In genomic region chr5:146844945-146845365, GRCm38 (mm10) we compare ENCODE assay signal across 8 mouse cellular contexts. TPM values are rescaled to one million over a fixed set of nuclear protein-coding genes. Genes with fewer than 3 reads are reported as not detected.
DNase-seq lines count a peak whose midpoint lies in the region; ATAC-seq and TF ChIP-seq lines count a peak whose summit lies in the region.

Rasl11a (plus strand) TSS chr5:146845071.

- 0 out of 2 replicates have a peak, but pooled peaks have one; percentile 17 for TF ChIP-seq EP300 in heart, adult 2 months (IDR thresholded peaks at IDR 0.05; ENCODE audit: insufficient read depth, low read depth, low read length)

- H3K4me1 ChIP-seq in embryonic facial prominence, embryonic 15.5 days: peaks cover 27% of the 10 kb centered on the region
- H3K4me1 ChIP-seq in heart, adult 2 months (ENCODE audit: control insufficient read depth, insufficient read depth, low read length): peaks cover 5% of the 10 kb centered on the region
- H3K4me1 ChIP-seq in limb, embryonic 11.5 days (ENCODE audit: control insufficient read depth, insufficient read depth, low read length): no peaks in the 10 kb centered on the region
- H3K4me1 ChIP-seq in midbrain, embryonic 11.5 days (ENCODE audit: control insufficient read depth, insufficient read depth, low read length): peaks cover 4% of the 10 kb centered on the region
- H3K4me1 ChIP-seq in small intestine, adult 2 months (ENCODE audit: control insufficient read depth, insufficient read depth, insufficient read length, low read length): peaks cover 5% of the 10 kb centered on the region

- intact Hi-C loops in heart, adult 2 months (cut with DNase I): loop anchor here (1.0 to 10.0 kb wide), 4 partner anchors 12 to 138 kb away; partner anchors contain the start of gene Mtif3

- H3K79me2 ChIP-seq in heart, adult 2 months (replicated peaks; ENCODE audit: control insufficient read depth, insufficient read depth, low read length): no peaks in the 10 kb centered on the region

- H3K27me3 ChIP-seq in embryonic facial prominence, embryonic 15.5 days: no peaks in the 10 kb centered on the region
- H3K27me3 ChIP-seq in heart, adult 2 months (ENCODE audit: control insufficient read depth, insufficient read depth, low read length): no peaks in the 10 kb centered on the region
- H3K27me3 ChIP-seq in limb, embryonic 11.5 days (ENCODE audit: control insufficient read depth, insufficient read depth, low read length): no peaks in the 10 kb centered on the region
- no peaks in the 10 kb centered on the region for H3K27me3 ChIP-seq in midbrain, embryonic 11.5 days (ENCODE audit: control insufficient read depth, insufficient read depth, low read length)
- no peaks in the 10 kb centered on the region for H3K27me3 ChIP-seq in small intestine, adult 2 months (ENCODE audit: control insufficient read depth, insufficient read depth, low read length)

- H3K9ac ChIP-seq in embryonic facial prominence, embryonic 15.5 days: peak within 1 kb of the TSS; percentile 50
- H3K9ac ChIP-seq in heart, adult 2 months (ENCODE audit: low read depth, low read length): peak within 1 kb of the TSS; percentile 67
- peak within 1 kb of the TSS; percentile 81 for H3K9ac ChIP-seq in limb, embryonic 11.5 days (ENCODE audit: low read length)
- H3K9ac ChIP-seq in midbrain, embryonic 11.5 days (ENCODE audit: low read length): peak within 1 kb of the TSS; percentile 88

- peak; percentile 88 for ATAC-seq in embryonic facial prominence, embryonic 15.5 days (ENCODE audit: insufficient number of reproducible peaks, low FRiP score, low TSS enrichment, low read depth)
- ATAC-seq in limb, embryonic 11.5 days (ENCODE audit: insufficient number of reproducible peaks, low FRiP score, low TSS enrichment, low read depth): peak; percentile 82
- peak; percentile 93 for ATAC-seq in midbrain, embryonic 11.5 days (ENCODE audit: low FRiP score)

- peak; percentile 62 for TF ChIP-seq CTCF in heart, adult 2 months (IDR thresholded peaks at IDR 0.05)
- TF ChIP-seq CTCF in small intestine, adult 2 months (IDR thresholded peaks at IDR 0.05; ENCODE audit: extremely low read depth, insufficient read length, insufficient replicate concordance, low read depth, low read length): no peak; the same call in 1 of the 2 replicates

- no peaks in the 10 kb centered on the region for H3K36me3 ChIP-seq in embryonic facial prominence, embryonic 15.5 days
- H3K36me3 ChIP-seq in heart, adult 2 months (ENCODE audit: control insufficient read depth, insufficient read depth, low read length): no peaks in the 10 kb centered on the region
- no peaks in the 10 kb centered on the region for H3K36me3 ChIP-seq in limb, embryonic 11.5 days (ENCODE audit: control insufficient read depth, insufficient read depth, low read length)
- no peaks in the 10 kb centered on the region; the same call in 1 of the 2 replicates for H3K36me3 ChIP-seq in midbrain, embryonic 11.5 days (ENCODE audit: control insufficient read depth, insufficient read depth, low read length)
- H3K36me3 ChIP-seq in small intestine, adult 2 months (ENCODE audit: control insufficient read depth, insufficient read depth, low read length): no peaks in the 10 kb centered on the region

- H3K4me3 ChIP-seq in embryonic facial prominence, embryonic 15.5 days (replicated peaks): peak within 1 kb of the TSS; percentile 65
- peak within 1 kb of the TSS; percentile 58 for H3K4me3 ChIP-seq in heart, adult 2 months
- peak within 1 kb of the TSS; percentile 68 for H3K4me3 ChIP-seq in limb, embryonic 11.5 days (ENCODE audit: low read depth, low read length)
- H3K4me3 ChIP-seq in midbrain, embryonic 11.5 days (ENCODE audit: low read depth, low read length): peak within 1 kb of the TSS; percentile 69
- H3K4me3 ChIP-seq in small intestine, adult 2 months (ENCODE audit: low read depth, low read length): peak within 1 kb of the TSS; percentile 66

- DNase-seq in 3T3-L1 (ENCODE audit: low read depth, low spot score): peak; percentile 76
- peak; percentile 66 to 73 for DNase-seq in adrenal gland, postnatal 4 days (ENCODE audit: low spot score in 2 of 2)
- peak; percentile 92 to 93 for DNase-seq in heart, adult 2 months
- peak; percentile 82 for DNase-seq in kidney, adult 18-20 months
- DNase-seq in limb, embryonic 11.5 days (ENCODE audit: low spot score): peak; percentile 90
- DNase-seq in midbrain, embryonic 11.5 days (ENCODE audit: low spot score, missing footprints): peak; percentile 98

- WGBS in embryonic facial prominence, embryonic 15.5 days: under 1% methylated on average over 40 of the region's 40 CpGs
- under 1% methylated on average over 40 of the region's 40 CpGs for WGBS in heart, adult 2 months
- WGBS in limb, embryonic 11.5 days: under 1% methylated on average over 40 of the region's 40 CpGs
- WGBS in midbrain, embryonic 11.5 days: 0% methylated on average over 40 of the region's 40 CpGs
- under 1% methylated on average over 40 of the region's 40 CpGs for WGBS in small intestine, adult 2 months

- H3K4me2 ChIP-seq in embryonic facial prominence, embryonic 15.5 days (replicated peaks): peak within 1 kb of the TSS; percentile 100
- peak within 1 kb of the TSS; percentile 81 for H3K4me2 ChIP-seq in limb, embryonic 11.5 days (ENCODE audit: low read depth, severe bottlenecking)
- peak within 1 kb of the TSS; percentile 83 for H3K4me2 ChIP-seq in midbrain, embryonic 11.5 days

- peak within 1 kb of the TSS; percentile 61; the same call in 1 of the 2 replicates for H3K27ac ChIP-seq in embryonic facial prominence, embryonic 15.5 days (replicated peaks)
- H3K27ac ChIP-seq in heart, adult 2 months: peak within 1 kb of the TSS; percentile 75
- H3K27ac ChIP-seq in limb, embryonic 11.5 days (replicated peaks; ENCODE audit: low read depth, low read length): no peak within 1 kb of the TSS
- peak within 1 kb of the TSS; percentile 59 for H3K27ac ChIP-seq in midbrain, embryonic 11.5 days (ENCODE audit: low read depth, low read length)
- H3K27ac ChIP-seq in small intestine, adult 2 months (ENCODE audit: insufficient read depth, low read depth, low read length): peak within 1 kb of the TSS; percentile 8

- peak; percentile 82 for TF ChIP-seq POLR2A in heart, adult 2 months (IDR thresholded peaks at IDR 0.05; ENCODE audit: insufficient read depth, low read depth, low read length)
- peak; percentile 64 for TF ChIP-seq POLR2A in small intestine, adult 2 months (IDR thresholded peaks at IDR 0.05; ENCODE audit: low read depth, low read length)

- no peaks in the 10 kb centered on the region for H3K9me3 ChIP-seq in embryonic facial prominence, embryonic 15.5 days (replicated peaks)
- H3K9me3 ChIP-seq in limb, embryonic 11.5 days (ENCODE audit: control insufficient read depth, low read length): no peaks in the 10 kb centered on the region
- no peaks in the 10 kb centered on the region for H3K9me3 ChIP-seq in midbrain, embryonic 11.5 days (ENCODE audit: control insufficient read depth, low read length)

RNA-seq across cellular contexts. Expression of gene Rasl11a, which starts in this region (rescaled TPM):
- 10 to 100 TPM in 1 of 2 experiments, 1 to 10 TPM in 1; 8.5 to 18.1 TPM for total RNA-seq in adrenal gland, postnatal 4 days (2021)
- polyA plus RNA-seq in embryonic facial prominence, embryonic 15.5 days (2015; fragmentation: Nextera tagmentation; extraction: Ambion mirVana): 11.2 and 13.0 TPM in 2 replicates
- 1 to 10 TPM; 1.8 to 3.7 TPM for total RNA-seq in heart, adult 2 months (2021)
- 2.7 and 2.9 TPM in 2 replicates for polyA plus RNA-seq in heart, adult 2 months (2012; rRNA removed)
- 23.5 and 23.9 TPM in 2 replicates for polyA plus RNA-seq in limb, embryonic 11.5 days (2014; fragmentation: Nextera tagmentation; extraction: Ambion mirVana)
- 23.2 and 28.4 TPM in 2 replicates for polyA plus RNA-seq in midbrain, embryonic 11.5 days (2014; fragmentation: Nextera tagmentation; extraction: Ambion mirVana)
- polyA plus RNA-seq in small intestine, adult 2 months (2012; rRNA removed): 5.8 TPM in 2 replicates
